Mouse (Mus musculus) lung, postnatal 36 days (tissue): ENCODE measurements around the gene Gm10401.
A peak's percentile ranks its signal among the peaks of the same experiment; 100 is the strongest.

Source experiments
- DNase-seq: peaks from one replicate; pipeline ENCODE4 v3.0.0; 2022; ENCODE audit warnings: mixed read lengths

The Gm10401 gene

DNA sequence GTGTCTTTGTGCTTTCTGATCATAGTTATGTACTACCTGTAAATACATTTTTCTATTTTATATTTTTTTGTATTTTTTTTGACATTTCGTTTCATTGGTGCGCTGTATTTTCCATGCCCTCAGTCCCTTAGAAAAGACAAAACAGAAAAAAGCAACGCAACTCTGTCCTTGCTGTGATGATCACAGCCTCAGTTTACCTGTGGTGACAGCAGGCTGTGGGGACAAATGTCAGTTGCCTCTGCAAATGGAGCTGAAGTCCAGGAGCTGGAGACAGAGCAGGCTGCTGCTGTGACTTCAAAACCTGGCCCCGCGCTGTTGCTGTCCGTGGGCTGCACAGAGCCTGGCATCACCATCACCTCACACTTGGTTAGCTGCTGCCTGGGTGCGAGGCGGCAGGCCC is at the start of gene Gm10401:
Gene Gm10401 (minus strand): TSS at position 101 of the 400 bp plus-strand sequence.
- DNase-seq = no peak

DNA sequence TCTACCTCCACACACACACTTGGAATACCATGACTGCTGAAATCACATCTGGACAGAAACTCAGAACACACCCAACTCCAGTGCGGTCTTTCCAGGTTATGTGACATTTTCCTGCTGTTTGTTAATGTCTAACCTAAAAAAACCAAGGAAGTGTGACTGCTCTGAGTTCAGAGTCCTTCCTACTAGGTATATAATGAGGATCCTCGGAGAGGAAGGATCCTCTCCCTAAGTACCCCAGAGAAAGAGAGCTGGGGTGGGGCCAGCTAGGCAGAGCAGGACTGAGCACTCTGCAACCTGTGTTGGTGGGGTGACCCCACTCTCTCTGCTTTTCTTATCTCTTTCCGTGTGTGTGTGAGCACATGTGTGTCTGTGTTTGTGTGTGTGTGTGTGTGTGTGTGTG is 49.3 kb upstream of the Gm10401 start:
- DNase-seq = no peak

DNA sequence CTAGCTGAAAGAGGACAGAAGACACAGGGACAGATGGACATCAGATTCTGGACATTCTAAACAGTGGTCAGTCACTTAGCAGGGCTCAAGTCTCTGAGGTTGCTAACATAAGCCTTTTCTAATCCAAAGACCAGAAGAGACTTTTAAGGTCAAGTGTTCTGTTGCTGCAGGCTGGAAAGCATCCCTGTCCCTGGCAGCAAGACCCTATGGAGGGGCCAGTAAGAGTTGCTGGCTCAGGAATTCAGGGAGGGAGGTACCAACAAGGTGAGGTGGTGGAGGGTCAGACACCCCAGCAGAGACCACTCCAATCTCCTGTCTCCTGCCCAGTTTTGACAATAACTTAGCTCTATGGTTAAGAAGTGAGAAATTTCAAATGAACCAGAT is 48.6 kb upstream of the Gm10401 start:
- no peak for DNase-seq

DNA sequence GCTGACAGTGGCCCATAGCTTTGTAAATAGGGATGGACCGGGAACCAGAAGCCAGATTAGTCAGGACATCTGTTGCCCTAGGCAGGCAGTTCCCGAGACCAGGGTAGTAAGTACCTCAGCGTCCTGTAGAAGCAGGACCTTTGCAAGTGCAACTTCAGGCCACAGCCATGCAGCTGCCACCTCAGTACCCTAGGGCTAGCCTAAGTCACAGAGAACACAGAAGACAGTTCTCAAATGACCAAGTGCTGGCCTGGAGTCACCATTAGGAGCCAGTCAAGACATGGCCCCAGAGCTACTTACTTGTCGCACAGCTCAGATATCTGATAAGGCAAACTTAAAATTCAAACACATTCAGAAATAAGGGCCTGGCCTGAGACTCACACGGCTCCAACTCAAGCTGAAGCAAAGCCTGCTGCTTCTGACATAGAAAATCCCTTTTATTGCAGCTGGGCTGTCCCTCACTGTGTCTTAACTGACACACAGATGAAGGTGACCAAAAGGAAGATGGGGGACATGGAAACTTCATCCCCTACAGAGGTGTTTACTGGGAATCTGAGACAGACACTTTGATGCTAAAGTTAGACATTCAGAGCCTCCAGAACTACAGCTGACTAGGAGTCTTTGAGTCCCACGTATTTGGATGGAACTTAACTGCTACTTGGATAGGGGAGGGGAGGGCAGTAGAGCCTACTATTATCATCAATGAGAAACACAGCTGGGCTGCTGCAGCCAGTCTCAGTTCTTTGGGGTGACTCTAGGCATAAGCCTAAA is 48.1 kb upstream of the Gm10401 start:
- DNase-seq = no peak

DNA sequence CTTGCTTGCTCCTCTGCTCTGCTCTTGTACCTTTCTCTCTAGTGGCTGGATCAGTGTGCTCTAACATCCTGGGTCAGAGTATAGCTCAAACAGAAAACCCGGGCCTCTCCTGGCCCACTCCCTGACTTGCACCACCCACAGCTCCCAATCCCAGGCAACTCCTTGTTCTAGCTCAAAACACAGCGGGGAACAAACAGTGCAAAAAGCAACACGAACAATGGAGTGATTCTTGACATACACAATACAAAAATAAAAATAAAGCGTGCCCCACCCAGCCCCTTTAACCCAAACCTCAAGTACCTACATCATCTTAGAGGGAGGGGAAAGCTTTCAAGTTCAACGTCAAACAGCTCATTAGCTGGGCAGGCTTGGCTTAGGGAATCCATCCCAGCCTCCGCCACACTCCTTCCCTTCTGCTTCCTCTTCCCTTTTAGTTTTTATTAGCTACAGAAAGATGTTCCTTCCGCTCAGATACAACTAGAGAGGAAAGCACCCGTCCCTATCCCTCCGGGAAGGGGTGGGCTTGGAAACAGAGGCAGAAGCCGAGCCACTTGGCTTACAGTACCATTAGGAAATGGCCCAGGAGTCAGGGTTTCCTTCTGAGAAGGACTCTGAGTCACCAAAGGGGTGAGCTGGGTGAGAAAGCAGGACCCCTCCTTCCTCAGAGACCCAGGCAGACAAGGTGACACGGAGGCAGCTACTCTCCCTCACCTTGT is 47.3 kb upstream of the Gm10401 start:
- peak; percentile 49 for DNase-seq

DNA sequence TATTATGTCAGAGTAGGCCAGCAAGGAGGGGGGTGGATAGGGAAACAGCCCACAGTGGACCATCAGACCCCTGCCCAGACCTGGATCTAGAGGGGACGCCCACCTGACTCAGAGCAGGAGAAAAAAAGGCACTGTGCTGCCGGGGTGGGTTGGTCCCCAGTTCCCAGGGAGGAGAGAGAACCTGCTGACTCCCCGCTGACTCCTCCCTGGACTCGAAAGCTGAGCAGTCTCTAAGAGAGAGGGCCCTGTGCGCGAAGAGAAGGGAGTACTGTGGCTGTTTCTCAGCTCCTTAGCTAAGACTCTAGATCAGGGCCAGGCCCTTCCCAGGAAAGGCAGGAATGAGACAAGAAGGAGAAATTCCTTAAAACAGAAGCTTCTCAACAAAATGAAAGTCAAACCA is 46.4 kb upstream of the Gm10401 start:
- no peak for DNase-seq

DNA sequence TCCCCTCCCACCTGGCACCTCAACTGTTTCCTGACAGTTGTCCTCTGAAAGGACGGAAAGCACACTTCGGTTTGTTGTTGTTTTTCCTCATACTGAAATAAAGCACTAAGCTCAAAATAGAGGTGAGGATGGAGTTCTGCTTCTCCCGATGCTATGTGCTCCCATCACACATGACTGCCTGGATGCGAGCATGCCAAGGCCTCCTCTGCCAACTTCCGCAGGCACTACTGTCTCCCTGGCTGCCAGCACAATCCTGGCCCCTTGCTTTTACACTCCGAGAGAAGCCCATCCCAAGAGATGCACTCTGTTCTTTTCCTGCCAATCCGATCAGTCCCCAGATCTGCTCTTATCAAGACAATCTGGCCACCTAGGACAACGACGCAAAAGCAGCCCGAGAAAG is 45.5 kb upstream of the Gm10401 start:
- no peak for DNase-seq

DNA sequence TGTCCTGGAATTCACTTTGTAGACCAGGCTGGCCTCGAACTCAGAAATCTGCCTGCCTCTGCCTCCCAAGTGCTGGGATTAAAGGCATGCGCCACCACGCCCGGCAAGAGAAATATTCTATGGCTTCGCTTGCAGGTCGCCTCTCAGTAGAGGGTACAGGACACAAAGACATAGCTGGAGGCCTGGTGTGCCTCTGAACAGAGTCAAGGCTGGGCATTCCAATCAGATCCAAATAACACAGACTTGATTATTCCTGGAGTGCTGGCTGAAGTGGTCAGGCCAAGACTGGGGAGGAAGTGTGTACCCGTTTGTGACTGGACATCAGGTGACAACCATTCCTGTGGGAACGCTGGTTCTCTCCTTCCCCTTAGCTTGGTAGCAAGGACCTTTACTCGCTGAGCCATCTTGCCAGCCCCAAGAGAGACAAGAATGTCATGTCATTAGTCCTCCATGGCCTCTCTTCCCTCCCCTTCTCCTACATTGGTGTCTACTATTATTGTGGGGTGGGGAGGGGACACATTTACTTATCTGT is 44.1 kb upstream of the Gm10401 start:
- DNase-seq = no peak

DNA sequence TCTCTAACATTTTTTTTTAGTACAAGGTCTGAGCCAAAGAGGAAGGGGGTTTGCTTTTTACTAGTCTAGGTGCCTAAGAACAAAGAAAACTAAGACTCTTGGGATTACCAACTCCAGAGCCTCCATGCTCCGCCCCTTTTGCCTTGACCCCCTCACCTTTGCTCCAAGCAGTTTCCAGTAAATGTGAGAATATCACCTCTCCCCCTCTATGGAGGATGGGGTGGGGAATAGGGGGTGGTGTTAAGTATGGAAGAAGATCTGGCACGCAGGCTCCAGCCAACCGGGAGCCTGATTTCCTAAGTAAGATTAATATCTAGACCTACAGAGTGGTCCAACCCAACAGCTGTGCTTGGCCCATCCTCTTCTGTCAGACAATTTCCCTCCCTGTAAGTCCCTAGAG is 42.6 kb upstream of the Gm10401 start:
- DNase-seq = no peak

DNA sequence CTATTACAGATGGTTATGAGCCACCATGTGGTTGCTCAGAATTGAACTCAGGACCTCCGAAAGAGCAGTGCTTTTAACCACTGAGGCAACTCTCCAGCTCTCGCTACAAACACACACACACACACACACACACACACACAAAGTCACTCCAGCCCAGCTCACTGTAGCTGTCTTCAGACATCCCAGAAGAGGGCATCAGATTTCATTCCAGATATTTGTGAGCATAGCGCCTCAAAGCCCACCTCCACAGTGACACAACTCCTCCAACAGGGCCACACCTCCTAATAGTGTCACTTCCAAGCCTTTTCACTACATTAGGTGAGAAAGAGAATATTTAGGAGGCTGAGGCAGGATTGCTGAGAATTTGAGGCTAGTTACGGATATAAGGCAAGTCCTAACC is 41.0 kb upstream of the Gm10401 start:
- DNase-seq = no peak

DNA sequence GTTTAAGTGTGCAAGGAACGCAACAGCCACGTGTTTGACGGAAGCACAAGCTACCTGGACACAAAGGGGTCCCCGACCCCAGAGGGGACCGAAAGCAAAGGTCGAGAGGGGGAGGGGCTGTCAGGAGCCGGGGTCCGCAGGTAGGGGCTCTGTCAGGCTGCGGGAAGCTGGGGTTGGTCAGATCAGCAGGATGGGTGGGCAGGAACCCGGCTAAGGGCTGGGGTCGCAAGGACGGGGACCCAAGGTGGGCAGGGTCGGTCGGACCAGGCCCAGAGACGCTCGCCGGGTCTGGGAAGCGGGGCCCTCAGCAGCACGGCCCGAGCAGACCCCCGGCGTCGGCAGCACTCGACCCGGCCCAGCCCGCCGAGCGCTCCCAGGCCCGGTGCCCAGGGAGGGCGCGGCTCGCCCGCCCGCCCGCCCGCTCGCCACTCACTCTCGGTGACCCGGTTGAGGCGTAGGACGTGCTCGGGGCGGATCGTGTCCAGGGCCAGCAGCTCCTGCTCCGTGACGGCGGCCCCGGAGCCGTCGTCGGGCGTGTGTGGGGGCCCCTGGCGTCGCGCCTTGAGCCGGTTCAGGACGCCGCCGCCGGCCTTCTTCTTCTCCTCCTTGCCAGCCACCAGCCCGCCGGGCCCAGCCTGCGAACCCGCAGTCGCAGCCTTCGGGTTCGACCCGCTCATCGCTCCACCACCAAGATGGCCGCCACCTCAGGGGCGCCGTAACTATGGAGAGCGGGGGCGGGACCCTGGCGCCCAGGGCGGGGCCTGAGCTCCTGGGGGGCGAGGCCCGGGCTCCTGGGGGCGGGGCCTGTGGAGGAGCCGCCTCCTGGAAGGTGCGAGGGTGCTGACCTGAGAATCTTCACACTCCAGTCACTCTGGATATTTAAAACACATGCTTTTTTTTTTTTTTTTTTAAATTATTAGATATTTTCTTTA is 36.4 kb upstream of the Gm10401 start, which contains the start of gene Unc119b:
Gene Unc119b (minus strand): TSS at position 742 of the 932 bp plus-strand sequence.
- peak; percentile 89 for DNase-seq

DNA sequence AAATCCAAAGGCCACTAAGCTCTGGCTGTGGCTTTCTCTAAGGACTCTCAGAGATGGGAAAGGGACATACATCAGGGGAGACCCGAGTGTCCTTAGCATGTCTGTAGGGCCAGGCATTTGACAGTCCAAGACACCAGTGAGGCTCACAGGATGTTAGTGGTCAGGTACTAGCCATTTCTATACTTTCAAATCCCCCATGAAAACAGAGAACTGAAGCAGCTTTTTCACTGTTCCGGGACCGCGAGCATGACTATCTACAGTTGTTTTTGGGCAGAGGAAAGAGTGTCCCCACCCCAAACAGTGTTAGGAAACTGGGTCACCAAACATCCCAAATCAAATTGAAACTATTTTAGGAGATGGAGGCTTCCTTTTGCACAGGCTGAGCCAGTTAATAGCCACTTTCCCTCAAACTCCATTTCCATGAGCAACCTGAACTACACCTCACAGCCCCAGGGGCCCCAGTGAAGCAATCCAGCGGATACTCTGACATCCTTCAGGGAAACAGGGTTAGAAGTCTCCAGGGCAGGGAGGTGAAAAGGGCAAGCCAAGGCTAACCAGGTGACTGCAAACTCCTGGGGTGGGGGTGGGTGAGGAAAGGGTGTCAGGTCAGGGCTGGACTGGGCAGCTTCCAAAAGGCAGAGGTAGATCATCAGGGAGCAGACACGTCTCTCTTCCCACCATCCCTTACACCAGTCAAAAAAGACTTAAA is 35.4 kb upstream of the Gm10401 start:
- DNase-seq = no peak

DNA sequence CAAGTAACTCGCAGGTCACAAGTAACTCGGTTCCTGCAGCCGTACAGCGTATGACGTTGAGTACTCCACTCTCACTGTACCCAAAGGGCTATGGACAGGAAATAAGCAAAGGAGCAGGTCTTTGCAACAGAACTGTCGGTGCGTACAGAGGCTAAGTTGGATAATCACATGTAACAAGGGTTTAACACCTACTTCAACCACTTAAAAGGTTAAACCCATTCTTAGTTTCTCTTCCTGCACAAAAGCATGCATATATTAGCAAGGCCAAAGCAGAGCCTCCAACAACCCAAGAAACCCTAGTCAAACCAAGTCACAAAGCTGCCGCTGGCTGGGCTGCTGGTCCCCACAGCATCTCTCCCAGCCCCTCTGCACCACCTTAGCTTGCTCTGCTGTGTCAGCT is 34.4 kb upstream of the Gm10401 start:
- no peak for DNase-seq

DNA sequence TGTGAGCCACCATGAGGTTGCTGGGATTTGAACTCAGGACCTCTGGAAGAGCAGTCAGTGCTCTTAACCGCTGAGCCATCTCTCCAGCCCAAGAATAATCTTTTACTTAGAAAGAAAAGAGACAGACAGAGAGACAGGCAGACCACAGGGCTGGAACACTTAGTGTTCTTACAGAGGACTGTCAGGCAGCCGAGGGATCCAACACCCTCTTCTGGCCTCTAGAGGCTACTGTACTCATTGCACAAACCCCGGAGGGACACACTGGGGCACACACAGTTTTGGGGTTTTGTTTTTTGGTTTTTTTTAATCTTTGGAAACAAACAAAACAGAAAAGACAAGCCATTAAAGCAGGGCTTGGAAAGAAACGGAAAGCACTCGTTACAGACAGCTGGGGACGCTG is 31.2 kb upstream of the Gm10401 start:
- DNase-seq = no peak

DNA sequence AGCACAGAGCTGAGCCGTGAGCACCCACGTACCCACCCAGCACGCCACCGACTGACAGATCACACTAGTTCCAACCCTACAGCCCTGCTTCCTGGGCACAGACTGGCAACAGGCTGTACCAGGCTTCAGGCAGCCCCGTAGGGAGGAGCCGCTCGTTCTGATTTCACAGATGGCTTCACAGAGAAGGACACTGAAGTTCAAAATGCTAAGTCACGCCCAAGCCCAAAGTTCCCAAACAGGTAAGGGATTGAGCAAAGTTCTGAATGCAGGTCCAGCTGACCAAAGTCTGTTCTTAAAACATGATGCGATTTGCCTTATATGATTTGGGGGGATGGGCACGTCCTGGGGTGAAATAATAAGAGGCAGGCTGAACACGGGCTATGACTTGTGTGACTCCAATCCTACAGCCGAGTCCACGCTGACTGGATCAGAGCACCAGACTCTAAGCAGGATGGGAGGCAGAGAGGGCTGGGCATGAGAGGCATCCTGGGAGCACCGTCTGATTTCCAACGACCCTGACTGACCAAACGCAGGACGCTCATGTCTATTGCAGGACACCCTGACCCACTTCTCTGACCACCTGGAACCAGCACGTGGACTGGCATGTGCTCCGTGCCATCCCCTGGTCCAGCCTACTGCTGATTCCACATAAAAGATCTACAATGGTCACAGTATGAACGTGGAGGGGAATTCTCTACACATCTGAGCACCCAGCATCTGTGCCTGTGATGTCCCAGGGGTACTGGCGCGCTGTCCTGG is 29.5 kb upstream of the Gm10401 start:
- DNase-seq = no peak

DNA sequence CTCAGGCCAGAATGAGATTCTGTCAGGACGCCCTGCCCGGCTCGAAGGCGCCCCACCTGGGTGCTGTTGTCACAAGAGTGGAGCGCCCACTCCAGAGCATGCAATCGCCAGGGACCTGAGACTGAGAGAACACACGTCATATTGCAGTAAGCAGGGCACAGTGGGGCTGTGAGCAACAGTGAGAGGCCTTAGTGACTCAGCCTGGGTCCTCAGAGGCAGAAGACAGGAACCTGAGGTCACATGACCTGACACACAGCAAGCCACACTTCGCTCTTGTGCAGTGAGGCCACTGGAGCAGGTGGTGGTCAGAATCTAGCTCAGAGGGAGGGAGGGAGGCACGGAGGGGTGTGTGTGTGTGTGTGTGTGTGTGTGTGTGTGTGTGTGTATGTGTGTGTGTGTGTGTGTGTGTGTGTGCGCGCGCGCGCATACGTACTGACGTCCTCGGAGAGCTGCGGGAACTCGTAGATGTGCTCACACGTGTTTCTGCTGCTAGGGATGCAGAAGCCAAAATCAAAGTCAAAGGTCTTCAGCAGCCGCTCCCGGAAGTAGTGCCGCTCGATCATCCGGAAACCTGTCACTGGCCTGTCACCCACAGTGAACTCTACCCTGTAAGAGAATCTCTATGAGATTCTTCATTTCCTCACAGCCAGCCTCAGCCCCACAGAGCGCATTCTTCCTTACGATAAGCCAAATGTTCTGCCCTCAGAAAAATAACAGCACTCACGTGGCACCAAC is 28.6 kb upstream of the Gm10401 start:
- DNase-seq = no peak

DNA sequence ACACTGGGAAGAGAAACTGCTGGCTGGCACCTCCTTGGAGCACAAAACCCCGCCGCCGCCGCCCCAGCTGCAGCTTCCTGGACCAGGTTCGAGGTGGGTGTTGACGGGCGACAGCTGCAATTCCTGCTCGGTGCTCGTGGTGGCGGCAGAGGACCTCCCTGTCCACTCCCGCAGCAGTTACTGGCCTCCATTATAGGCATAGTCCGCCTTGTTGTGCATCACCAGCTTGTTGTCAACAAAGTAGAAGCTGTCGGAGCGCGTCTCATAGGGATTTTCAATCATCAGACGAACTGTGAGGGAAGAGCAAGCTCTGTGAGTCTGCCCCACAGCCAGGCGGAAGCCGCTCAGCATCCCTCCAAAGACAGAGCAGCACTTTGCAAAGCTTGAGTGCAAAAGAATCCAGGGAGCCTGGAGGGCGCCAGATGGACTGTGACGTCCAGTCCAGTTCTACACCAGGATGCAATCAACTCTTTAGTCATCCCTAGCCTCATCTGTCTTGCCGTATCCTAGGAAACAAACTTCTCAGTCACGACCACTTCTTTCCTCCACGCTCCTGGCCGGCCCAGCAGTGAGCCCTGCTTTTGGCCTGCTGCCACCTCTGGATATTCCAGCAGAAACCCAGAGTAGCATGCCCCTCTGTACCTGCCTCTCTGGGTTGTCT is 27.2 kb upstream of the Gm10401 start:
- peak; percentile 92 for DNase-seq

DNA sequence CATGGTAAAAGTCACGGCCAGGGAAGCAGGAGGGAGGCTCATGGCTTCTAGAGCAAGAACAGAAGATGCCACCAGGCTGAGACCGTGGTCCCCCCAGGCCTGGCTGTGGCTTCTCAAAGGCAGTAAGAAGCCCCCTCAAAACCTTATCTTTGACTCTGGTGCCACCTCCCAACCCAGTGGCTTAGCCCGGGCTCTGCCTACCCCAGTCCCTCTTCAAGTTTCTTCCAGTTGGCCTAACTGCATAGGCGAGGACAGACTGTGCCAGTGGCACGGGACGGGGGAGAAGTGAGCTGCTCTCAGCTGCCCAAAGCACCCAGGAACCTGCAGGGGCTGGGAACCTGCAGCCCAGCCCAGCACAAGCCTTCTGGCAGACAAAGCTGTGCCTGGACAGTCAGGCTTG is 26.6 kb upstream of the Gm10401 start:
- DNase-seq = no peak

DNA sequence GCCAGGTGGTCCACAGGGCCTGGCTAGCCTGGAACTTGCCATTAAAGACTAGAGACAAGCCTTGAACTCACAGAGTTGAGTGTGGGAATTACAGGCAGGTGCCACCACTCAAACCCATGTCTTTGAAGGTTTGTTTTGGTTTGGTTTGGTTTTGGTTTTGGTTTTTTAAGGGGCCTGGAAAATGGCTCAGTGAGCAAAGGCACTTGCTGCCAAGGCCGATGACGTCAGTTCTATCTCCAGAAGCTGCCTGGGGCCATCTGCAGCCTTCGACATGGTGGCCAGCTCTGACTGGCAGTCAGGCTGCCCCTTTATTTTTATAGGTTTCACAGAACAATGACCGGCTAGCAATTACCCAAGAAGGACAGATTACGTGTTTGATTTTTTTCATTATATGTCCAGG is 22.9 kb upstream of the Gm10401 start:
- no peak for DNase-seq

DNA sequence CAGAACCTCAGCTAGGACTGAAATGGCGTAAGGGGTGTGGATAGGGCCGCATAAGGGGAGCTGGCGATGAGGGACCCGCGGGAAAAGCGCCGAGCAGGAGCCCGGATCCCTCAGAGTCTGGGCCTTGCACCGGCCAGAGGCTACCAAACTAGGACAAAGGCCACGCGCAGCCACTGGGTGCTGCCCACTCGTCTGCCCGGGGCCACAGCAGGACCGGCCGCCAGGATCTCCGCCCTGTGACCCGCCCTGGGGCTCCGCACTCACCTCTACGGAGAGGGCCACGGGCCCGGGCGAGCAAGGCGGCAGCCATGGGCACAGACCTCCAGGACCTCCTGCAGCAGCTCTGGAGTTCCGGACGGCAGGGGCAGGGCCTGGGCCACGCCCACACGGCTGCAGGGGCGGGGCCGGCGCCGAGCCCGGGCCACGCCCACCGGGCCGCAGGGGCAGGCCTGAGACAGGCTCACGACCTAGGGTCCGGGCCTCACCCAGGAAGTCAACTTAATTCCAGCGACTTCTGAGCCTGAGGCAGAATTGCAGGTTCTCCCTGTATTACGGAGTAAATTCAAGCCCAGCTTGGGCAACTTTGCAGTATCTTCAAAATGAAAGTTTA is 21.0 kb upstream of the Gm10401 start, which contains the start of gene Acads:
Gene Acads (minus strand): TSS at position 386 of the 610 bp plus-strand sequence.
- DNase-seq = peak; percentile 90
